Mouse (Mus musculus): ENCODE data around the gene Tmem178b.
A peak's percentile ranks its signal among the peaks of the same experiment; 100 is the strongest.

The Tmem178b gene

DNA sequence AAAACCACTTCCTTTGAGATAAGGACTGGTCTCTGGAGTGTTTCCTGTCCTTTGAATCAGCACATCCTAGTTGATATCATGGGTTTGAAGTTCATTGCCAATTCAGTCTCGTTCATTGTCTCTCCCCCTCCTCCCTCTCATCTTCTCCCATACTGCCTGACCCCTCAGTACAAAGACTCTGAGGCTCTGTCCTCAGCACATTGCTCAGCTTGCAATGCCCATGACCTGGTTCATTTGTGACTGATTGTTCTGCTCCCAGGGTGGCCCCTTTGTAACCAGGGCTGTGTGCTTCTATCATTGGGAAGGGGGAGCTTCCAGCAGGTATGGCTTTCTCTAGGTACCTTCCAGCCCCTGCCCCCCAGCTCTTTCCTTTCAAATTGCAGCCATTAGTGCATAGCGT, 329.5 kb downstream of the Tmem178b start:
- DNase-seq = no peak

DNA sequence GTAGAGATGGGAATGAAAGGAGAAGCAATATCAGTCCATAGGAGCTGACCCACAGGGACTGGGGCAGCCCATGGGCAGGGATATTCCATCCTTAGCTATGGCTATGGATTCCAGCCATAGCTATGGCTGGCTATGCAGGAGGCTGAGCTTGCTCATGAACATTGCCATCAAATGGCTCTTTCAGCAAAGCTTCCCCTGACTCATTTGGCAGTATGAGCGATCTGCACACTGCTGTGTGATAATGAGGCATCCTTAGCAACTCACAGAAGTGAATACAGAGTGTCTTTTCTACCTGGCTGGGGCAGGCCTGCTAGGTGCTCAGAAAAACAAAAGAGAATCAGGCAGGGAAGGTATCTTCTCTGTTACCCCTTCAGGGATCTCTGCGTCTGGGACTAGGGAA, 332.3 kb downstream of the Tmem178b start:
- DNase-seq = no peak

GRCm38 (mm10) chr6:40208014-40208413, 334.9 kb downstream of the Tmem178b start:
- no peak for DNase-seq

DNA sequence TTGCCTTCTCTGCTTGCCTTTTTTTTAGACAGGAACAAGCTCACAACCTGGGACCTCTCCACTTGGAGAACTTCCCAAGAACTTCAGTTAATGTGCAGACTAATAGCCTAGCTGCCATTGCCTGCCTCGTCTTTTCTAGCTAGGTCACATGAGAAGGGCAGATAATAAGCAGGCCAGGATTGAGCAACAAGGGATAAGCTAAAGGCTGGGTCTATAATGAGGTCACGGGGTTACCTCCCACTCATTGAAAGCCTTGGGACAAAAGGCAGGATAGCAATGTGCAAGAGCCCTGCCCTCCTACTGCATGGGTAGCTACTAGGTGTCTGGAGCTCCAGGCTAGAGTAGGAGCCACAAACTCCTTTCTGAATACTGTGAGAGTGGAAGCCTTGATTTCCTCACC, 336.1 kb downstream of the Tmem178b start:
- DNase-seq = no peak

- no peak for DNase-seq
Observed at GRCm38 (mm10) chr6:40217154-40217553, 344.1 kb downstream of the Tmem178b start.

DNA sequence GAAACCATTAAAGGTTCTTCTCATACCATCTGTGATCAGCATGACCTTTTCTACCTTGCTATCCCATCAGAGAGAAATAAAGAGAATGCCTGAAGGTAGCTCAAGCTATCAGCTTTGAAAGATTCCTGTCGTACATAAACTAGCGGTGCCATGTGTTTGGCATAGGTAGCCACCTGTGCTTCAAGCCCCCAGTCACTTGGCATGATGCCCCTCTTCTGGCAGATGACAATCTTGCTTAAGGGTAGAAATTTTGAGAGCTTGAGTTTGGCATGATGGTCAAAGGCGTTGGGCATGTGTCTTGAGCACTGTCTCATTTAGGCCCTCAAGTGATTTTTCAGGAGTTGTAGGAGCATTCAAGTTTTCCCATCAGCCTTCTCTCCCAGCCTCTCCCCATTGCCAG, 344.6 kb downstream of the Tmem178b start:
- no peak for DNase-seq

DNA sequence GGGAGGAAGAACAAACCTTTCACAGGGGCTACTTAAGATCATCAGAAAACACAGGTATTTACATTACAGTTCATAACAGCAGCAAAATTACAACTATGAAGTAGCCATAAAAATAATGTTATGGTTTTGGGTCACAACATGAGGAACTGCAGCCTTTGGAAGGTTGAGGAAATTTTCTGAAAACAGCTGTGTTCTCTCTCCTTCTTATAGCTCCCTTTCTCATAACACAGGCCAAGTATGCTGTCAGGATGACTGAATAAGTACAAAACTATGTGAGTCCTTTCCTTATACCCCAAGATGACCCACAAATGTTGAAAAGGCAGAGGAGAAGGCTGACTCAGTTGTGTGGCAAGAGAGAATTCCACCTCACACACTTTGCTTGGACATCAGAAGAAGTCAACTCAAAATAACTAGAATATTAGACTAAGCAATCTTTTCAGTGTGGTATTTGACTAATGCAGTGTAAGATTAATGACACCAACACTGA, 347.6 kb downstream of the Tmem178b start:
- no peak for DNase-seq

GRCm38 (mm10) chr6:40225585-40226280, 352.7 kb downstream of the Tmem178b start:
- DNase-seq = peak in 1 of 2 experiments; percentile 10

GRCm38 (mm10) chr6:40228981-40229380, 355.9 kb downstream of the Tmem178b start:
- no peak for DNase-seq

DNA sequence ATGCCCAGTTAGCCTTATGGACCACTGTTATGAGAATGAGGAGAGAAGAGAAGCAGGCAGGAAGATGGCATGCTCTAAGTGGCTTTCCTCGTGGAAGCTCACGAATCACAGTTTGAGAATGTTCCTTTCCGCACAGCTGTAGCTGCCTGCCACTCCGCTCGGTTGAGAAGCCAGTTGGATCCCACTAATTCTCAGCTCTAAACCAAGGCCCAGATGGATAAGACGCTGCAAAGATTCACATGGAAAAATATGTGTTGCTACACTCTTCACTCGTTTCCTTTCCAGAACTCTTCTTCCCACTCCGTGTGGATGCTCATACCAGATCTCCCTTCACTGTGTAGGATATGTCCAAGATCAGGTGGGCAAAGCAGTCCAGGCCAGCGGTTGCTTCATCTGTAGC, 356.9 kb downstream of the Tmem178b start:
- peak in 1 of 2 experiments; percentile 7 for DNase-seq

GRCm38 (mm10) chr6:40234066-40234465, 361.0 kb downstream of the Tmem178b start:
- no peak for DNase-seq

- DNase-seq = peak; percentile 74 to 90
Observed at GRCm38 (mm10) chr6:40235793-40236470, 362.9 kb downstream of the Tmem178b start.

DNA sequence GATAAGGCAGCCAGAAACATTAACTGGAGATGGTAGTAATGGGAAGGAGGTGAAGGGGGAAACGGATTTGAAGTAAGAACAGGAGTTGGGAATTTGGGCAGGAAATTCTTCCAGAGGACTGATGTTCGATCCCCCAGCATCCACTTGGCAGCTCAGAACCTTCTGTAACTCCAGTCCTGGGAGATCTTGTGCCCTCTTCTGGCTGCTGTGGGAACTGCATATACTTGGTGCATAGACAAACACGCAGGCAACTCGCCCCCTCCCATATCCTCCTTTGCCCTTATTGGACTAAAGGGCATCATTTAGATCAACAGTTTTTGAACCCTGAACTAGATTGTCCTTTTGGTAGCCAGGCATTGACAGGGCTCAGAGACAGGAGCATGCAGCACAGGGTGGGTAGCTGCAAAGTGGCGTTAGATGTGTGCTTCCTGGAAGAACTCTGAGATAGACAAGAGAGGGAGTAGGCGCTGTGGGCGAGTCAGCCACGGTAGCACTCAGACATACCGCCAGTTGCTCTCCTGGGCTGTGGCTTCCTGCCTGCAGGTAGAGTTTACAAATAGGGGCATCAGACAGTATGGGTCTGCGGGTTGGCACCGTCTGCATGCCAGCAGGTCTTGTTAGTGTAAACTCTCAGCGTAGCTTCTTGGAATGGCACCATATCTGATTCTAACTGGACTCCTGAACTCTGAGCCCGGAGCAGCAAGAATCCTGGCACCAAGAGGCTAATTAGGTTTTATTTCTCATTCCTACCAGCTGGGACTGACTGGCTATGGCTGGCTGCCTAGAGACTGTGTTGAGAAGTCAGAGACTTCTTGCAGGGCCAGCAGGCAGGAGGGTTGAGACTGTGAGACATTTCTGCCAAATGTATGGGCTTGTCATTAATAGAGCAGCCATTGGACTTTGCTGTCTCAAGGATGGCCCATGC, 364.0 kb downstream of the Tmem178b start:
- DNase-seq = peak; percentile 74 to 75

- no peak for DNase-seq
Observed at GRCm38 (mm10) chr6:40238857-40239256, 365.8 kb downstream of the Tmem178b start.

- DNase-seq = peak; percentile 65 to 77
Observed at GRCm38 (mm10) chr6:40240671-40241070, 367.6 kb downstream of the Tmem178b start.

DNA sequence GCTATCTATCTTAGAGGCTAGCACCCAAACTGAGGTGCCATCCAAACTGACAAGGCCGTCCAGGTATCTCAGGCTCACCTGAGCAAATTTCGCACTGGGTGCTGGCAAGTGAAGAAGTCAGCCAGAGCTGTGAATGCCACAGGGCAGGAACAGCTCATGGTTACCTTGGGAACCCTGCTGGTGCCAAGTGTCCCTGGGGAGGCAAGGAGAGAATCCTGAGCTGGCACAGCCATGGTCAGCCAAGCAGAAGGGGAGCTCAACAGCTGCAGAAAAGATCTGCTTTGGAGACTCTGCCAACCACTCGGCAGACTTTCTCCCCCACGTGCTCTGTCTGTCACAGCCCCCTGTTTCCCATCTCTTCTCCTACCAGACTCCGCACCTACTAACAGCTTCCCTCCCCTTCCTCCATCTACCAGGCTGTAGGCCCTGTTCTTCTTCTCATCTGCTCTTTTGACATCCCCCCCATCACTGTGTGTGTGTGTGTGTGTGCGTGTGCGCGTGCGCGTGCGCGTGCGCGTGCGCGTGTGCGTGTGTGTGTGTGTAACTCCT, 374.4 kb downstream of the Tmem178b start:
- DNase-seq = peak in 1 of 2 experiments; percentile 34

- DNase-seq = peak in 1 of 2 experiments; percentile 8
Observed at GRCm38 (mm10) chr6:40249939-40250338, 376.9 kb downstream of the Tmem178b start.

GRCm38 (mm10) chr6:40263687-40264086, 390.6 kb downstream of the Tmem178b start:
- no peak for DNase-seq

- DNase-seq = no peak
Observed at GRCm38 (mm10) chr6:40300707-40301106, 427.6 kb downstream of the Tmem178b start.

GRCm38 (mm10) chr6:40303379-40303778, 430.3 kb downstream of the Tmem178b start:
- DNase-seq = peak; percentile 66 to 78

Measured in kidney, postnatal 25 days (tissue).